Mouse (Mus musculus) left cerebral cortex, postnatal 14 days (tissue): ENCODE measurements at regions not wholly inside any gene's neighbourhood (a gene's known extent, or its start where the extent isn't known, plus 50 kb on each side); places are given as distances from the start of the nearest gene placed in this dataset.
A peak's percentile ranks its signal among the peaks of the same experiment; 100 is the strongest.

ENCODE experiments used
- DNase-seq, 2 experiments: peaks; one replicate each; pipeline ENCODE4 v3.0.0; 2021 to 2022; ENCODE audit warnings: low spot score in 2 of 2, mixed read lengths in 1 of 2
- intact Hi-C: fragments of 180-260 bp; cut with DNase I; formaldehyde crosslinking; loops from one replicate; pipeline ENCODE4 v1.15.1; 2025

GRCm38 (mm10) chr16:76540328-76540923 is 166.8 kb upstream of the Nrip1 start:
- DNase-seq: no peak
- intact Hi-C loops: no loop called here

GRCm38 (mm10) chr16:76539669-76540068 is 166.0 kb upstream of the Nrip1 start:
- intact Hi-C loops: no loop called here
- DNase-seq: peak in 1 of 2 experiments; percentile 11

GRCm38 (mm10) chr16:76537871-76538270 is 164.2 kb upstream of the Nrip1 start:
- intact Hi-C loops: no loop called here
- DNase-seq: no peak

- no peak for DNase-seq
- intact Hi-C loops: no loop called here
Observed at GRCm38 (mm10) chr16:76532928-76533217, 159.2 kb upstream of the Nrip1 start.

GRCm38 (mm10) chr16:76532142-76532927 is 158.7 kb upstream of the Nrip1 start:
- intact Hi-C loops: no loop called here
- DNase-seq: no peak

- intact Hi-C loops: no loop called here
- DNase-seq: no peak
Observed at GRCm38 (mm10) chr16:76530886-76531285, 157.3 kb upstream of the Nrip1 start.

- DNase-seq: no peak
- intact Hi-C loops: no loop called here
Observed at GRCm38 (mm10) chr16:76529613-76530012, 156.0 kb upstream of the Nrip1 start.

- intact Hi-C loops: no loop called here
- DNase-seq: no peak
Observed at GRCm38 (mm10) chr16:76527106-76527949, 153.7 kb upstream of the Nrip1 start.

GRCm38 (mm10) chr16:76525563-76525962 is 151.9 kb upstream of the Nrip1 start:
- DNase-seq: no peak
- intact Hi-C loops: no loop called here

- intact Hi-C loops: no loop called here
- no peak for DNase-seq
Observed at GRCm38 (mm10) chr16:76524921-76525320, 151.3 kb upstream of the Nrip1 start.

- DNase-seq: no peak
- intact Hi-C loops: no loop called here
Observed at GRCm38 (mm10) chr16:76521142-76521541, 147.5 kb upstream of the Nrip1 start.

GRCm38 (mm10) chr16:76520643-76520993 is 147.0 kb upstream of the Nrip1 start:
- no peak for DNase-seq
- intact Hi-C loops: no loop called here

- DNase-seq: no peak
- intact Hi-C loops: no loop called here
Observed at GRCm38 (mm10) chr16:76519911-76520642, 146.4 kb upstream of the Nrip1 start.

GRCm38 (mm10) chr16:76510861-76511260 is 137.2 kb upstream of the Nrip1 start:
- DNase-seq: no peak
- intact Hi-C loops: no loop called here

GRCm38 (mm10) chr16:76509109-76509650 is 135.6 kb upstream of the Nrip1 start:
- no peak for DNase-seq
- intact Hi-C loops: no loop called here

GRCm38 (mm10) chr16:76507191-76507746 is 133.6 kb upstream of the Nrip1 start:
- no peak for DNase-seq
- intact Hi-C loops: no loop called here

GRCm38 (mm10) chr16:76506240-76506639 is 132.6 kb upstream of the Nrip1 start:
- no peak for DNase-seq
- intact Hi-C loops: no loop called here

- no peak for DNase-seq
- intact Hi-C loops: no loop called here
Observed at GRCm38 (mm10) chr16:76499686-76500400, 126.2 kb upstream of the Nrip1 start.

GRCm38 (mm10) chr16:76498233-76498632 is 124.6 kb upstream of the Nrip1 start:
- DNase-seq: no peak
- intact Hi-C loops: no loop called here
